Mouse (Mus musculus): ENCODE measurements at regions not wholly inside any gene's neighbourhood (a gene's known extent, or its start where the extent isn't known, plus 50 kb on each side); places are given as distances from the start of the nearest gene placed in this dataset.

- TF ChIP-seq CTCF (IDR thresholded peaks at IDR 0.05; ENCODE audit: low read depth) (no peak), EP300 (IDR thresholded peaks at IDR 0.05; ENCODE audit: low read depth) (no peak)
Observed at GRCm38 (mm10) chr13:115595126-115595671, 493.4 kb upstream of the Itga1 start.
